Mouse (Mus musculus) liver, embryonic 15.5 days (tissue): ENCODE data around the gene Lrp2. TPM values are rescaled to one million over a fixed set of nuclear protein-coding genes. Genes with fewer than 3 reads are reported as not detected.
A peak's percentile ranks its signal among the peaks of the same experiment; 100 is the strongest.

ENCODE experiments used
- ATAC-seq: fragments of 200-750 bp; cut with Nextera tagmentation; 2 replicates; pipeline ENCODE4 v1.8.0; 2017; ENCODE audit warnings: moderate number of reproducible peaks, mild to moderate bottlenecking, moderate library complexity; ENCODE audit not compliant: insufficient read depth
- H3K27ac ChIP-seq: fragments of 300-500 bp; sonication (generic); replicated peaks from 2 replicates; pipeline ENCODE4 v1.5.1; 2015; ENCODE audit warnings: mild to moderate bottlenecking, inconsistent platforms
- H3K27me3 ChIP-seq: fragments of 300-500 bp; sonication (generic); 2 replicates; pipeline ENCODE4 v1.6.1; 2015; ENCODE audit warnings: mild to moderate bottlenecking, inconsistent platforms
- H3K36me3 ChIP-seq: fragments of 300-500 bp; sonication (generic); replicated peaks from 2 replicates; pipeline ENCODE4 v1.6.1; 2015; ENCODE audit warnings: moderate library complexity, mild to moderate bottlenecking, inconsistent platforms
- H3K4me1 ChIP-seq: fragments of 300-500 bp; sonication (generic); replicated peaks from 2 replicates; pipeline ENCODE4 v1.6.1; 2015; ENCODE audit warnings: inconsistent platforms
- H3K4me2 ChIP-seq: fragments of 300-500 bp; sonication (generic); 2 replicates; pipeline ENCODE4 v1.6.1; 2015; ENCODE audit warnings: moderate library complexity, mild to moderate bottlenecking, inconsistent platforms
- H3K4me3 ChIP-seq: fragments of 300-500 bp; sonication (generic); replicated peaks from 2 replicates; pipeline ENCODE4 v1.5.1; 2015; ENCODE audit warnings: mild to moderate bottlenecking, inconsistent platforms
- H3K9ac ChIP-seq: fragments of 300-500 bp; sonication (generic); 2 replicates; pipeline ENCODE4 v1.6.1; 2015; ENCODE audit warnings: moderate library complexity, mild to moderate bottlenecking, inconsistent platforms
- H3K9me3 ChIP-seq: fragments of 300-500 bp; sonication (generic); replicated peaks from 2 replicates; pipeline ENCODE4 v1.6.1; 2016; ENCODE audit warnings: inconsistent platforms
- WGBS: fragments of 180-500 bp; shearing (Covaris S2); methylation state at CpG from one replicate; pipeline ENCODE4 v1.1.7; 2015; ENCODE audit warnings: mixed read lengths; ENCODE audit not compliant: insufficient replicate concordance; 5-methylcytosine and 5-hydroxymethylcytosine counted together
- polyA plus RNA-seq: library from polyadenylated mRNA; unstranded; fragments of >200 nt; fragmentation: Nextera tagmentation; extraction: Ambion mirVana; gene quantifications from 2 replicates; pipeline ENCODE4 v1.2.1, GENCODE M21; 2015

The Lrp2 gene
- polyA plus RNA-seq, 1 experiment from 2014 or later, result 0.12 TPM

DNA sequence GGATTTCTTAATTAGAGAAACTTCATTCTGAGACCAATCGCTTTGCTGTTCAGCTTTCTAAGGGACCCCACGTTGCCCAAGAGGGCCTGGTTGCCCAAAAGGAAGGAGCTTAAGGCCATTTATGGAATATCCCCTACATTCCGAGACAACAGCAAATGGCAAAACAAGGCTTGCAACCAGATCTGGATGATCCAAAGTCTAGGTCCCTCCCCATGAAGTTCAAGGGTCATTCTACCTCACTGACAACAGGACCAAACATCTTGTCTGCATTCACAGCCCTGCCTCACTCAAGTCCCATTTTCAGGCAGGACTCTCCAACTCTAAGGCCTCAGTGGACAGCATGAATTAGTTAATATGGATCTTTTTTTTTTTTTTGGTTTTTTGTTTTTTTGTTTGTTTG is 20.8 kb upstream of the Lrp2 start:
- WGBS, result 70% methylated on average over 3 of the region's 3 CpGs
- Histone ChIP-seq H3K9ac (no peak overlapping the region), H3K9me3 (no peaks in the 10 kb centered on the region), H3K27ac (no peak overlapping the region), H3K27me3 (no peaks in the 10 kb centered on the region), H3K4me3 (no peak overlapping the region), H3K4me2 (no peak overlapping the region), H3K4me1 (no peaks in the 10 kb centered on the region), H3K36me3 (no peaks in the 10 kb centered on the region)
- ATAC-seq, result no peak

DNA sequence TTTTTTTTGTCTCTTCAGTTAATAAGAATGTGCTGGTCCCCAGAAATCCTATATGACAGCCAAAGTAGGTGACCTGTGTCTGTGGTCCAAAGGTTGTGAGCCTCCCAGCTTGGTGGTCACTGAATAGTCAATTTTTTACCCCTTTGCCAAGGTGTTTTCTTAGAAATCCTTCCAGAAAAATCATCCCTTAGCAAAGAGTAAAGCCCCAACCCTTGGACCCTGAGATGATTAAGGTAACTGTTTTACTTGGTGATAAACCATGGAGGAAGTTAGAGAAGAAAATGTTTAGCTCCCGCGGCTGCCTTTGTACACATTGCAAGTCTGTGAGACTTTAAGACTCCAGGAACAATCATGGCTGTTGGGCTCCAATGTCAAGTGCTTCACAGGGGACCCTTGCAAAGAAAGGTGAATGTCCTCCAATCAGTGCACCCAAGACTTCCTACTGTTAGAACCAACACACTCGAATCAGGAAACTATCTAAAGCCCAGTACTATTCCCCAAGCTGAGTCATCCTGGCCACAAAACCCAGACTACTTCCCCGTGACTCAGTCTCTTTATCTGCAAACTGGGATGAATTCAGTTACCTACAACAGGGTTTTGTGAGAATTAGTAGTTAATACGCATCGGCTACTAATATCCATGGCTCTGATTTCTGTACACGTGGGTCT is 18.0 kb upstream of the Lrp2 start:
- no peak overlapping the region for H3K4me2 ChIP-seq
- H3K4me1 ChIP-seq, result no peaks in the 10 kb centered on the region
- no peak overlapping the region for H3K27ac ChIP-seq
- no peak overlapping the region for H3K4me3 ChIP-seq
- 66% methylated on average over 7 of the region's 7 CpGs for WGBS
- H3K9ac ChIP-seq, result no peak overlapping the region
- no peaks in the 10 kb centered on the region for H3K9me3 ChIP-seq
- no peaks in the 10 kb centered on the region for H3K36me3 ChIP-seq
- H3K27me3 ChIP-seq, result no peaks in the 10 kb centered on the region
- ATAC-seq, result no peak

DNA sequence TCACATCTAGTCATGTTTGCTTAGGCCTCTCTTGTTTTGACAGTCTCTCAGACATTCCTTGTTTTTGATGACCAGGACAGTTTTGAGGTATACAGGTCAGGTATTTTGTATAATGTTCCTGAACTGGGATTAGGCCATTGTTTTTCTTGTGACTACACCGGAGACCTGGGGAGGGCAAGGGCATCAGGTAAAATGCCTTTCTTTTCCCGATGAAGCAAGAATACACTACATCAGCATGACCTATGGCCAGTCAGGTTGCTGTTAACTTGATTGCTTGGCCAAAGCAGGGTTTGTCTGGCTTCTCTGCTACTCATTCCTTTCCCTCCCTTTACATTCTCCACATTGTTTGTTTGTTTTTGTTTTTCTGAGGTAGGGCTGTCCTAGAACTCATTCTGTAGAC is 7.3 kb upstream of the Lrp2 start:
- Histone ChIP-seq H3K4me3 (no peak overlapping the region), H3K9ac (no peak overlapping the region), H3K9me3 (no peaks in the 10 kb centered on the region), H3K27me3 (peaks cover 17% of the 10 kb centered on the region), H3K4me2 (no peak overlapping the region), H3K4me1 (no peaks in the 10 kb centered on the region), H3K36me3 (no peaks in the 10 kb centered on the region), H3K27ac (no peak overlapping the region)
- ATAC-seq, result no peak
- WGBS, result 68% methylated on average over 2 of the region's 2 CpGs

DNA sequence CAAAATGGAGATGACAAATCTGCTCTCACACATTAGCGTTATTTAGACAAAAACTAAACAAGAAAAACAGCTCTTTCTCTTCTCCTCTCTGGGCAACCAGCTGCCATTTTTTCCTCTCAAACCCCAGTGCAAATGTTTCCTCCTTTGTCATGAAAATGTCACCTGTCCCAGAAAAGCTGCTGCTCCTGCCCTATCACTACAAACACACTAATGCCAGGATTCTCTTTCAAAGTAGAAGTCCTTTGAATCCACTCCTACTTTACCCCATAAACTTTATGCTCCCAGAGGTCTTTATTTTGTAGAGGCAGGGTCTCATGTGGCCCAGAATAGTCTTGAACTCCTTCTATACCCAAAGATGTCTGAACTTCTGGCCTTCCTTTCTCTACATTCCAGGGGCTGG is 6.7 kb upstream of the Lrp2 start:
- Histone ChIP-seq H3K27ac (no peak overlapping the region), H3K4me1 (no peaks in the 10 kb centered on the region), H3K9me3 (no peaks in the 10 kb centered on the region), H3K36me3 (no peaks in the 10 kb centered on the region), H3K9ac (no peak overlapping the region), H3K27me3 (peaks cover 23% of the 10 kb centered on the region), H3K4me3 (no peak overlapping the region), H3K4me2 (no peak overlapping the region)
- WGBS, result 45% methylated on average over 1 of the region's 1 CpGs
- ATAC-seq, result no peak

DNA sequence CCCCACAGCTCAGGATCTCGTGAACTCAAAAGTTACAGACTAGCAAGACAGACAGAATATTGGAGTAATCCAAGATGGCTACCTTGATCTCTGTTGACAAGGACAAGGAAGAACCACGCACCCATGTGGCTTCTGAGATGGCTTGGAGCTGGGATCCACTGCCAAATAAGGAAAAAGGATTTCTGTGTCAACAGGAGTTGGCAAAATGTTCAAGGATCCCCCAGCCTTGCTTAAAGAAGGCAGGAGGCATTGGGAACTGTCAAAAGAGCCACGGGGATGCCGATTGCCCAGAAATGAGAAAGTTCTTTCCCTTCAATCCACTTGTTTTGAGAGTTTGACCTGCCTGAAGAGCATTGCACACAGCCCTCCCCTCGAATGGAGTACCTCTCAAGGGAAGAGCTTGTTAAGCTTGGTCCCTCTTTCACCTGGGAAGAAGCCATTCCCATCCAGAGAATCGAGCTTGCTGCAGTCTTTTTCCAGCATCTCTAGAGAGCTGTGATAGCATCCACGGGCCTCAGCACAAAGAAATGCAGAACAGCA is 6.2 kb upstream of the Lrp2 start:
- 45% methylated on average over 7 of the region's 7 CpGs for WGBS
- no peak overlapping the region for H3K4me2 ChIP-seq

DNA sequence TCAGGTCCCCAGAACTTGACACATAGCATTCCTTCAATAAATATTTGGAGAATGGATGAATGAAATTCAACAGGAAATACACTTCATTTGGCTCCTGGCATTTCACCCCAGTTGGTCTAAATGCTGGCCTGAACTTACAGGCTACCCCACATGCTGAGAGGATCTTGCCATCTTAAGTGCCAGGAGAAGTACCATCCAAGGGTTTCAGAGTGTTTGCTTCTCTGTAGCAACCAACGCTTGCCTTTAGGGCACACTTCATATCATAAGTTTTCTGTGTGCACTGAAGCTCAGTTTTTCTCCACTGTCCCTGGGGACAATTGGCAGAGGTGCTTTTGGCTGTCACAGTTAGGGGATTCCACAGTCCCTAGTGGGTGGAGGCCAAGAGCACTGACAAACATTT is 4.7 kb upstream of the Lrp2 start:
- Histone ChIP-seq H3K4me1 (0 out of 2 replicates have a peak, but pooled peaks cover 7% of the 10 kb centered on the region), H3K4me2 (no peak overlapping the region), H3K9me3 (no peaks in the 10 kb centered on the region), H3K27me3 (peaks cover 43% of the 10 kb centered on the region), H3K36me3 (no peaks in the 10 kb centered on the region), H3K9ac (no peak overlapping the region), H3K27ac (no peak overlapping the region), H3K4me3 (no peak overlapping the region)
- no peak for ATAC-seq
- WGBS, result 53% methylated on average over 1 of the region's 1 CpGs

More for the DNA sequence above, 6.2 kb upstream of the Lrp2 start:
- H3K27me3 ChIP-seq, result peaks cover 28% of the 10 kb centered on the region
- no peak overlapping the region for H3K27ac ChIP-seq
- H3K4me1 ChIP-seq, result no peaks in the 10 kb centered on the region
- H3K9me3 ChIP-seq, result no peaks in the 10 kb centered on the region
- no peak for ATAC-seq
- H3K36me3 ChIP-seq, result no peaks in the 10 kb centered on the region
- no peak overlapping the region for H3K9ac ChIP-seq
- H3K4me3 ChIP-seq, result no peak overlapping the region

DNA sequence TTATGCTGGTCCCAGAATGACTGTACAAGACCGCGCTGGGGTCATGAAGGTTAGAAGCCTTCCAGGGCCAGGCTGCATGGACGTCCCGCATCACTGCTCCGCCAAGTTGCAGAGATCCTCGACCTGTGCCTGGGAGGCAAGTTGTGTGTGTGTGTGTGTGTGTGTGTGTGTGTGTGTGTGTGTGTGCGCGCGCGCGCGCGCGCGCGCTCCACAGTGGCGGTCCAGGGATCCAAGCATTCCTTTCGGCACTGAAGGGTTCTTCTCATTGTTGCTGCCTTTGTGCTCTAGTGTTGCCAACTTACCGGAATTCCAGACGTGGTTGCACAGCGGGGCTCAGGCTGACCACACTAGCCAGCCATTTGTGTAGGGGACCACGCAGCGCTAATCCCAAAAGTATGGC is 2.0 kb upstream of the Lrp2 start:
- ATAC-seq, result no peak
- H3K9me3 ChIP-seq, result no peaks in the 10 kb centered on the region
- 0 out of 2 replicates have a peak overlapping the region, but pooled peaks have one; percentile 10 for H3K4me2 ChIP-seq
- 0 out of 2 replicates have a peak, but pooled peaks cover 12% of the 10 kb centered on the region for H3K4me1 ChIP-seq
- H3K4me3 ChIP-seq, result no peak overlapping the region
- H3K36me3 ChIP-seq, result no peaks in the 10 kb centered on the region
- H3K27ac ChIP-seq, result no peak overlapping the region
- WGBS, result 3% methylated on average over 22 of the region's 23 CpGs
- peaks cover 69% of the 10 kb centered on the region for H3K27me3 ChIP-seq
- no peak overlapping the region for H3K9ac ChIP-seq

DNA sequence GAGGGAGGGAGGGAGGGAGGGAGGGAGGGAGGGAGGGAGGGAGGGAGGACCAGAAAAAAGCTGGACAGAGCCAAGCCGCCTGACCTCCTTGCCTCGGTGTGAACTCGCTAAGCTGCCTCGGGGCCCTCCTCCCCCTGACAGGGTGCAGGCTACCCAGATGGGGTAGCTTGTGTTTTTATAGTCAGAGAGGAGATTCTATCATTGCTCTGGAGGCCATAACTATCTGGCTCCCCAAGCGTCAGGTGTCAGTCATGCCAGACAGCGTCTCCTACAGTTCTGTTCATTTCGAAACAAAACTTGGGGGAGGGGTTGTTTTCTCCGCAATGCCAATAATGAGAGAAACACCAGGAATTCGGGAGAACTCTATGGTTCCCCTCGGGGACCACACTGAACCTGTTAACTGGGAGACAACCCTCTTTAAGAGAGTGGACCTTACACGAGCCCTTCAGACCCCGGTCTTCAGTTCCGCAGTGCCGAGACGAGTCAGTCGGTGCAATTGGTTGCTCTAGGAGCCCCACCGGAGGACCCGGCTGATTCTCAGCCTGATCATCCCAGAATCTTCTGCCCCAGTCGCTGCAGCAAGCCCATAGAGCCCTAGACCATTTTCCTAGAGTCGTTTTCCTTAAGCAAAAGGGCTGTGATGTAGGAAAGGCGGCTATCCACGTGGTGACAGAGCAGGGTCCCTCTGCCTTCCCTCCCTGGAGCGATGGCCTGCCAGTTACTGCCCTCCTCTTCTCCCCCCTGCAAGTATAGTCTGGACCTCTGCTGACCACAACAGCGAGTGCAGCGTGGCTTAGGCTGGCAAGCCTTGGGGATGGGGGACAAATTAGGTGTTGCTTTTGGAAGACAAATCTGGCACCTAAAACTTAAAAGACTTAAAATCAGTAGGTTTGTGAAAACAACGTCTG is 1.2 kb upstream of the Lrp2 start:
- peaks cover 78% of the 10 kb centered on the region for H3K27me3 ChIP-seq
- under 1% methylated on average over 26 of the region's 26 CpGs for WGBS

DNA sequence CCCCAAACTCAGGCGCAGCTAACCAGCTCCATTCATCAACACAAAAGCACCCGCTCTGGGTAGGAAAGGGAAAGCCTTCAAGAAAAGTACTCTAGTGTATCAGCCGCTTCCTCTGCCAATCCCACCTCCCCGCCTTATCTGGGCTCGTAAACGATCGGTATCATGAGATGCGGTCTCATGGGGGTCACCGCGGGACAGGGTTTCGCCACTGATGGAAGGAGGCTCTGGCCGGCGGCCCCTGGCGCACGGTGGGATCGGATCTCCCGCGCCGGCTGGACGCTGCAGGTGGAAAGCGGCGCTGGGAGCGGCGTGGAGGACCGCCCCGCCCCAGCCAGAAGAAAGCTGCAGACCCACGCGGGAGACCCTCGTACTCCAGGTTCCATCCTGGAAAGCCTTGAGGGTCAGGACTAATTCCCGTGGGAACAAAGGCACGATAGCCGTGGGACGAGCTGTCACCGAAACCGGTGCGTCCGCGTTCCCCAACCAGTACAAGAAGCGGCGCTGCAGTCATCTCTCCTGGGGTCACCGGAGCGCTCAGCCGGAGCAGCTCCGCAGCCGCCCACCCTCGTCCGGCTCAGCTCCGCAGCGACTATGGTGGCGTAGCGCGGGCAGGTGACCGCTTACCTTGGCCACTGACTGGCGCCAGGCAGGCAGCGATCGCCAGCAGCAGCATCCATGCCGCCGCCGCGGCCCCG is 527 bp downstream of the Lrp2 start:
- H3K9me3 ChIP-seq, result no peaks in the 10 kb centered on the region
- H3K27me3 ChIP-seq, result peaks cover 89% of the 10 kb centered on the region
- no peak overlapping the region for H3K27ac ChIP-seq
- ATAC-seq, result no peak
- H3K9ac ChIP-seq, result no peak overlapping the region
- 0 out of 2 replicates have a peak, but pooled peaks cover 12% of the 10 kb centered on the region for H3K4me1 ChIP-seq
- no peaks in the 10 kb centered on the region for H3K36me3 ChIP-seq
- peak overlapping the region; percentile 71 for H3K4me2 ChIP-seq
- H3K4me3 ChIP-seq, result peak overlapping the region; percentile 49
- under 1% methylated on average over 61 of the region's 61 CpGs for WGBS

More for the DNA sequence above, 1.2 kb upstream of the Lrp2 start:
- Histone ChIP-seq H3K36me3 (no peaks in the 10 kb centered on the region), H3K4me2 (peak overlapping the region; percentile 50), H3K4me3 (peak overlapping the region; percentile 23), H3K27ac (no peak overlapping the region), H3K9me3 (no peaks in the 10 kb centered on the region), H3K4me1 (0 out of 2 replicates have a peak, but pooled peaks cover 12% of the 10 kb centered on the region), H3K9ac (no peak overlapping the region)
- ATAC-seq, result no peak

DNA sequence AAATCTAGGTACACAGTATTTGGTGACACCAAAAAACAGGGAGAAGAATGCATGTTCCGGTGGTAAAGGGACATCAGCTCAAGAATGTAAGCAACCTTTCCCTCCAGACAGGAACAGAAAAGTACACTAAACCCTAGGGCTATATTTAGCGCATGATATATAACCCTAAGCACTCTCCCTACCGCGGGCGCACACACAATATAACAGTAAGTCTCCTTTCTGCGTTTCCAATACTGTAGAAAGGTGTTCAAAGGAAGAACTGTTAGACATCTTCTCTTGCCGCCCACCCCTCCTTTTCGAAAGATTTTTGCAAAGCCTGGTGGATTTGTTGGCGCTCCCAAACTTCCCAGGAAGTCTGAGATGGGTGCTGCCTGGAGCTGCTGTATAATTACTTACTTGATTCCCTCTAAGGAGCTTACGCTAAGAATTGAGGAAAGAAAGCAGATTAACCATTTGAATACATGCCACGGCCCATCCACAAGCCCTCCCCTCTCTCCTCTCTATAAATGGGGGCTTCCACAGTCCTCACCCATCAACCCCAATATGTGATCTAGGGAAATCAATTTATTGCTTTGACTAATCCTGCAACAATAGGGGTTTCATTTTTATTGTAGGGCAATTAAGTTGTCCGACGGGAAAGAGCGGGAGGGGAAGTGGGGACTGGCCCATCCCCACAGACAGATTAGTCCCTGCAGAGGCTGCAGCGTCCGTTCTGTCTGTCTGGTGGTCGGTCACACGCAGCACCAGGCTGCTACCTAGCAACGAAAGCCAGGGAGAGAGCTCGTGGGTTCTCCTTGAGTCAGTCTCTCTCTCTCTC is 1.5 kb downstream of the Lrp2 start:
- no peak overlapping the region for H3K9ac ChIP-seq
- no peak overlapping the region for H3K27ac ChIP-seq
- no peak for ATAC-seq
- no peak overlapping the region for H3K4me3 ChIP-seq
- H3K9me3 ChIP-seq, result no peaks in the 10 kb centered on the region
- 0 out of 2 replicates have a peak, but pooled peaks cover 12% of the 10 kb centered on the region for H3K4me1 ChIP-seq
- H3K36me3 ChIP-seq, result no peaks in the 10 kb centered on the region
- 3% methylated on average over 20 of the region's 20 CpGs for WGBS
- peaks cover 86% of the 10 kb centered on the region for H3K27me3 ChIP-seq
- H3K4me2 ChIP-seq, result no peak overlapping the region
